Mouse (Mus musculus): ENCODE measurements around the gene Zc3h13. TPM values are rescaled to one million over a fixed set of nuclear protein-coding genes. Genes with fewer than 3 reads are reported as not detected.

The Zc3h13 gene
- 22.6 and 26.5 TPM in 2 replicates for polyA plus RNA-seq (2015; fragmentation: Nextera tagmentation; extraction: Ambion mirVana)

GRCm38 (mm10) chr14:75284193-75284915 lies at the start of gene Zc3h13:
Zc3h13 (plus strand) TSS chr14:75284373.
- WGBS = under 1% methylated on average over 61 of the region's 61 CpGs
- peak; percentile 99 for ATAC-seq (ENCODE audit: low read depth)

DNA sequence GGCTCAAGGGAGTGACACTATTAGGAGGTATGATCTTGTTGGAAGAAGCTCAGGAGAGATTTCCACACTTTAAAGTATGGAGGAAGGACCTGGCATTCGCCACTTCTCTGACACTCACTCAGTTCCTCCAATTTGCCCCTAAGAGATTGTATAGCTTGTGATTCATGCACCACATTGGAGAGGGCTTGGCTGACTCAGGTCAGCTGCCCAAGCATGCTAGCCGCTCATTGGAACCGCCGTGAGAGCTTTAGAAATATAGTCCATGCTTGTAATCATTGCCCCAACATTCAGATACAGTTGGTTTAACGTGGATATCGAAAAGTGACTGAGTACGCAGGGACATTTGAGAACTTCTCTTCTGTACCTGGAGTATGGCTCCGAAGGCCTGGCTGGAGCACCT lies 48.6 kb upstream of the Zc3h13 start:
- H3K9ac ChIP-seq (ENCODE audit: low read length) = no peak overlapping the region
- no peaks in the 10 kb centered on the region for H3K4me1 ChIP-seq (replicated peaks; ENCODE audit: control insufficient read depth, insufficient read depth, low read length)
- no peak for ATAC-seq (ENCODE audit: low read depth)
- H3K4me2 ChIP-seq (ENCODE audit: low read depth, low read length) = no peak overlapping the region
- H3K27ac ChIP-seq (ENCODE audit: low read length) = no peak overlapping the region
- H3K9me3 ChIP-seq (ENCODE audit: control insufficient read depth, low read length) = no peaks in the 10 kb centered on the region
- H3K27me3 ChIP-seq (ENCODE audit: control insufficient read depth, insufficient read depth, low read depth, low read length) = no peaks in the 10 kb centered on the region
- no peak overlapping the region for H3K4me3 ChIP-seq (ENCODE audit: low read length)
- 75% methylated on average over 8 of the region's 8 CpGs for WGBS
- H3K36me3 ChIP-seq (ENCODE audit: control insufficient read depth, insufficient read depth, low read length) = no peaks in the 10 kb centered on the region

More at GRCm38 (mm10) chr14:75284193-75284915, at the start of gene Zc3h13:
- Histone ChIP-seq H3K36me3 (ENCODE audit: control insufficient read depth, insufficient read depth, low read length) (no peaks in the 10 kb centered on the region), H3K4me3 (ENCODE audit: low read length) (peak within 1 kb of the TSS; percentile 81), H3K27ac (ENCODE audit: low read length) (peak within 1 kb of the TSS; percentile 73), H3K4me2 (ENCODE audit: low read depth, low read length) (peak within 1 kb of the TSS; percentile 92), H3K9me3 (ENCODE audit: control insufficient read depth, low read length) (no peaks in the 10 kb centered on the region), H3K9ac (ENCODE audit: low read length) (peak within 1 kb of the TSS; percentile 91), H3K4me1 (replicated peaks; ENCODE audit: control insufficient read depth, insufficient read depth, low read length) (peaks cover 12% of the 10 kb centered on the region), H3K27me3 (ENCODE audit: control insufficient read depth, insufficient read depth, low read depth, low read length) (no peaks in the 10 kb centered on the region)

DNA sequence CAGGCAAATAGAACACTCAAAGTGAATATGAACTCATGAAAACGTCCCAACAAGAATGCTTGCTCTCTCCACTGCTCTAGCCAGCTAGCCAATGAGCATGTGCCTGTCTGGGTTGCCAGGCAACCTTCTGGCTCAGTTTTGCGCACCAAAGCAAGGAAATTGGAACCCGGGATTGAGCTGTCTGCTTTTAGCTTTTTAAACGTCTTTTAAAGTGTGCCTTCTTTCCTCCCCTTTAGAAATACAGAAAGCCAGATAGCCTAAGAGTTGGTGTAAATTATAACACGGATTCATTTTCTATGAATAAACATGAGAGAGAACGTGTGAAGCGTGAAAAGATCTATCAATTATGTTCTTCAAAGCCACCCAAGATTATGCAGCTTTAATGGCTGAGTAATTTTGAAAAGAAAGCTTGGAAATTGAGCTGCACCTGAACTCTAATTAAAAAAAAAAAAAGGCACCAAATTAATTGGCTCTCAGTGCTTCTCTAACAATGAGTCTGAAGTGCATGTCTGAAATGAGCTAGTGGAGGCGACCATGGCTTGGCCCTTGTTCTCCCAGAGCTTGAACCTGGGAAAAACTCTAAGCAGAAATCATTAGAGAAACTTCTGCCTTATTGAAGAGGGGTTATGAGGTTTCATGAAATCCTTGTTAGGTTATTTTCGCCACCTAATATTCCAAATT lies 48.1 kb upstream of the Zc3h13 start:
- H3K9ac ChIP-seq (ENCODE audit: low read length) = no peak overlapping the region
- no peaks in the 10 kb centered on the region for H3K9me3 ChIP-seq (ENCODE audit: control insufficient read depth, low read length)
- no peaks in the 10 kb centered on the region for H3K4me1 ChIP-seq (replicated peaks; ENCODE audit: control insufficient read depth, insufficient read depth, low read length)
- no peaks in the 10 kb centered on the region for H3K36me3 ChIP-seq (ENCODE audit: control insufficient read depth, insufficient read depth, low read length)
- H3K27me3 ChIP-seq (ENCODE audit: control insufficient read depth, insufficient read depth, low read depth, low read length) = no peaks in the 10 kb centered on the region
- H3K27ac ChIP-seq (ENCODE audit: low read length) = no peak overlapping the region
- H3K4me3 ChIP-seq (ENCODE audit: low read length) = no peak overlapping the region
- no peak for ATAC-seq (ENCODE audit: low read depth)
- 56% methylated on average over 9 of the region's 9 CpGs for WGBS
- no peak overlapping the region for H3K4me2 ChIP-seq (ENCODE audit: low read depth, low read length)

- Histone ChIP-seq H3K4me1 (replicated peaks; ENCODE audit: control insufficient read depth, insufficient read depth, low read length) (no peaks in the 10 kb centered on the region), H3K4me2 (ENCODE audit: low read depth, low read length) (no peak overlapping the region), H3K36me3 (ENCODE audit: control insufficient read depth, insufficient read depth, low read length) (no peaks in the 10 kb centered on the region), H3K27me3 (ENCODE audit: control insufficient read depth, insufficient read depth, low read depth, low read length) (no peaks in the 10 kb centered on the region), H3K9ac (ENCODE audit: low read length) (no peak overlapping the region), H3K4me3 (ENCODE audit: low read length) (no peak overlapping the region), H3K9me3 (ENCODE audit: control insufficient read depth, low read length) (no peaks in the 10 kb centered on the region), H3K27ac (ENCODE audit: low read length) (no peak overlapping the region)
- ATAC-seq (ENCODE audit: low read depth) = no peak
- 82% methylated on average over 4 of the region's 4 CpGs for WGBS
Measured at GRCm38 (mm10) chr14:75236636-75237003, 47.6 kb upstream of the Zc3h13 start.

GRCm38 (mm10) chr14:75237096-75237495 lies 47.1 kb upstream of the Zc3h13 start:
- WGBS = 80% methylated on average over 8 of the region's 8 CpGs

DNA sequence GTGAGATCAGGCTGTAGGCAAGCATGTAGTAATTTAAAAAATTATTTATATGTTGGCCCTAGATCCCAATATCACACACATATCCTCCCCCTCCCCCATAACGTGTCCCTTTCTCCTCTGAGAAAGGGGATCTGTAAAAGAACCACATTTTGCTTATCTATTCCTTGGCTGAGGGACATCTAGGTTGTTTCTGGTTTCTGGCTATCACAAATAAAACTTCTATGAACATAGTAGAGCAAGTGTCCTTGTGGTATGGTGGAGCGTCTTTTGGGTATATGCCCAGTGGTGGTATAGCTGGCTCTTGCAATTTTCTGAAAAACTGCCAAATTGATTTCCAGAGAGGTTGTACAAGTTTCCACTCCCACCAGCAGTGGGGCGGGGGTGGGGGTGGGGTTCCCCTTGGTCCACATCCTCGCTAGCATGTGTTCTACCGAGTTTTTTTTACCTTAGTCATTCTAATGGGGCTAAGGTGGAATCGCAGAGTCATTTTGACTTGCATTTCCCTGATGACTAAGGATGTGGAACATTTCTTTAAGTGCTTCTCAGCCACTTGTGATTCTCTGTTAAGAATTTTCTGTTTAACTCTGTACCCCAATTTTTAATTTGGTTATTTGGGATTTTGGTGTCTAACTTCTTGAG lies 46.0 kb upstream of the Zc3h13 start:
- no peak overlapping the region for H3K4me2 ChIP-seq (ENCODE audit: low read depth, low read length)
- H3K4me3 ChIP-seq (ENCODE audit: low read length) = no peak overlapping the region
- 73% methylated on average over 6 of the region's 6 CpGs for WGBS
- ATAC-seq (ENCODE audit: low read depth) = no peak
- no peaks in the 10 kb centered on the region for H3K36me3 ChIP-seq (ENCODE audit: control insufficient read depth, insufficient read depth, low read length)
- no peaks in the 10 kb centered on the region for H3K9me3 ChIP-seq (ENCODE audit: control insufficient read depth, low read length)
- no peak overlapping the region for H3K27ac ChIP-seq (ENCODE audit: low read length)
- no peak overlapping the region for H3K9ac ChIP-seq (ENCODE audit: low read length)
- no peaks in the 10 kb centered on the region for H3K27me3 ChIP-seq (ENCODE audit: control insufficient read depth, insufficient read depth, low read depth, low read length)
- H3K4me1 ChIP-seq (replicated peaks; ENCODE audit: control insufficient read depth, insufficient read depth, low read length) = no peaks in the 10 kb centered on the region

More at GRCm38 (mm10) chr14:75237096-75237495, 47.1 kb upstream of the Zc3h13 start:
- Histone ChIP-seq H3K9ac (ENCODE audit: low read length) (no peak overlapping the region), H3K4me2 (ENCODE audit: low read depth, low read length) (no peak overlapping the region), H3K4me1 (replicated peaks; ENCODE audit: control insufficient read depth, insufficient read depth, low read length) (no peaks in the 10 kb centered on the region), H3K4me3 (ENCODE audit: low read length) (no peak overlapping the region), H3K27ac (ENCODE audit: low read length) (no peak overlapping the region), H3K36me3 (ENCODE audit: control insufficient read depth, insufficient read depth, low read length) (no peaks in the 10 kb centered on the region), H3K27me3 (ENCODE audit: control insufficient read depth, insufficient read depth, low read depth, low read length) (no peaks in the 10 kb centered on the region), H3K9me3 (ENCODE audit: control insufficient read depth, low read length) (no peaks in the 10 kb centered on the region)
- ATAC-seq (ENCODE audit: low read depth) = no peak

- Histone ChIP-seq H3K9ac (ENCODE audit: low read length) (no peak within 1 kb of the TSS), H3K9me3 (ENCODE audit: control insufficient read depth, low read length) (no peaks in the 10 kb centered on the region), H3K4me1 (replicated peaks; ENCODE audit: control insufficient read depth, insufficient read depth, low read length) (no peaks in the 10 kb centered on the region), H3K4me3 (ENCODE audit: low read length) (no peak within 1 kb of the TSS), H3K27me3 (ENCODE audit: control insufficient read depth, insufficient read depth, low read depth, low read length) (no peaks in the 10 kb centered on the region), H3K36me3 (ENCODE audit: control insufficient read depth, insufficient read depth, low read length) (no peaks in the 10 kb centered on the region), H3K27ac (ENCODE audit: low read length) (no peak within 1 kb of the TSS), H3K4me2 (ENCODE audit: low read depth, low read length) (no peak within 1 kb of the TSS)
- ATAC-seq (ENCODE audit: low read depth) = no peak
- WGBS = 72% methylated on average over 5 of the region's 5 CpGs
Measured at GRCm38 (mm10) chr14:75242087-75242486, 42.1 kb upstream of the Zc3h13 start, which contains the start of gene Cpb2. Cpb2 (plus strand) TSS chr14:75242287.

- Histone ChIP-seq H3K4me2 (ENCODE audit: low read depth, low read length) (no peak overlapping the region), H3K27ac (ENCODE audit: low read length) (no peak overlapping the region), H3K9ac (ENCODE audit: low read length) (no peak overlapping the region), H3K27me3 (ENCODE audit: control insufficient read depth, insufficient read depth, low read depth, low read length) (no peaks in the 10 kb centered on the region), H3K36me3 (ENCODE audit: control insufficient read depth, insufficient read depth, low read length) (no peaks in the 10 kb centered on the region), H3K4me1 (replicated peaks; ENCODE audit: control insufficient read depth, insufficient read depth, low read length) (no peaks in the 10 kb centered on the region), H3K4me3 (ENCODE audit: low read length) (no peak overlapping the region), H3K9me3 (ENCODE audit: control insufficient read depth, low read length) (no peaks in the 10 kb centered on the region)
- ATAC-seq (ENCODE audit: low read depth) = no peak
- 68% methylated on average over 11 of the region's 11 CpGs for WGBS
Measured at GRCm38 (mm10) chr14:75246024-75247000, 37.9 kb upstream of the Zc3h13 start.

Measured in lung, embryonic 16.5 days (tissue).